Mouse (Mus musculus) lung, postnatal 25 days (tissue): ENCODE data around the gene L3mbtl1.

Experiments
- DNase-seq: peaks from one replicate; pipeline ENCODE4 v3.0.0; 2022; ENCODE audit warnings: low spot score

The L3mbtl1 gene

GRCm38 (mm10) chr2:162943931-162944330 lies 659 bp downstream of the L3mbtl1 start:
- no peak for DNase-seq

GRCm38 (mm10) chr2:162946964-162947363 lies 3.7 kb downstream of the L3mbtl1 start:
- DNase-seq: no peak

GRCm38 (mm10) chr2:162947736-162948135 lies 4.5 kb downstream of the L3mbtl1 start:
- DNase-seq: peak; percentile 18

GRCm38 (mm10) chr2:162948221-162948620 lies 4.9 kb downstream of the L3mbtl1 start:
- no peak for DNase-seq

- DNase-seq: no peak
These were observed 7.5 kb downstream of the L3mbtl1 start for GRCm38 (mm10) chr2:162950776-162951175.

- no peak for DNase-seq
These were observed 13.6 kb downstream of the L3mbtl1 start for GRCm38 (mm10) chr2:162956843-162957242.

- DNase-seq: no peak
These were observed 18.0 kb downstream of the L3mbtl1 start for GRCm38 (mm10) chr2:162961321-162961720.

- no peak for DNase-seq
These were observed 23.5 kb downstream of the L3mbtl1 start for GRCm38 (mm10) chr2:162966734-162967133.

- peak; percentile 43 for DNase-seq
These were observed 25.1 kb downstream of the L3mbtl1 start for GRCm38 (mm10) chr2:162968357-162968756.

GRCm38 (mm10) chr2:162969101-162969500 lies 25.8 kb downstream of the L3mbtl1 start:
- DNase-seq: no peak

GRCm38 (mm10) chr2:162970896-162971295 lies 27.6 kb downstream of the L3mbtl1 start:
- DNase-seq: no peak

- DNase-seq: no peak
These were observed 29.5 kb downstream of the L3mbtl1 start for GRCm38 (mm10) chr2:162972752-162973151.

GRCm38 (mm10) chr2:162973206-162973605 lies 29.9 kb downstream of the L3mbtl1 start:
- no peak for DNase-seq

GRCm38 (mm10) chr2:162973637-162974036 lies 30.4 kb downstream of the L3mbtl1 start:
- no peak for DNase-seq

- no peak for DNase-seq
These were observed 32.0 kb downstream of the L3mbtl1 start for GRCm38 (mm10) chr2:162975157-162975775.

GRCm38 (mm10) chr2:162976001-162976400 lies 32.7 kb downstream of the L3mbtl1 start:
- peak; percentile 72 for DNase-seq

GRCm38 (mm10) chr2:162984381-162984780 lies 41.1 kb downstream of the L3mbtl1 start:
- DNase-seq: no peak

- DNase-seq: peak; percentile 50
These were observed 42.7 kb downstream of the L3mbtl1 start for GRCm38 (mm10) chr2:162985923-162986322.

GRCm38 (mm10) chr2:162986764-162987163 lies 43.5 kb downstream of the L3mbtl1 start:
- no peak for DNase-seq

- no peak for DNase-seq
These were observed 43.9 kb downstream of the L3mbtl1 start, which contains the start of gene Sgk2 for GRCm38 (mm10) chr2:162987218-162987617. Gene Sgk2 (plus strand): TSS chr2:162987330.

- no peak for DNase-seq
These were observed 45.0 kb downstream of the L3mbtl1 start for GRCm38 (mm10) chr2:162988235-162988634.

- no peak for DNase-seq
These were observed 48.3 kb downstream of the L3mbtl1 start for GRCm38 (mm10) chr2:162991394-162992083.

GRCm38 (mm10) chr2:162992084-162992437 lies 48.8 kb downstream of the L3mbtl1 start:
- no peak for DNase-seq
